Mouse (Mus musculus): Measurements from ENCODE around the gene Mchr1. TPM values are rescaled to one million over a fixed set of nuclear protein-coding genes. Genes with fewer than 3 reads are reported as not detected.

Mchr1 gene
- polyA plus RNA-seq, 1 experiment from 2014 or later: 0.49 TPM

DNA sequence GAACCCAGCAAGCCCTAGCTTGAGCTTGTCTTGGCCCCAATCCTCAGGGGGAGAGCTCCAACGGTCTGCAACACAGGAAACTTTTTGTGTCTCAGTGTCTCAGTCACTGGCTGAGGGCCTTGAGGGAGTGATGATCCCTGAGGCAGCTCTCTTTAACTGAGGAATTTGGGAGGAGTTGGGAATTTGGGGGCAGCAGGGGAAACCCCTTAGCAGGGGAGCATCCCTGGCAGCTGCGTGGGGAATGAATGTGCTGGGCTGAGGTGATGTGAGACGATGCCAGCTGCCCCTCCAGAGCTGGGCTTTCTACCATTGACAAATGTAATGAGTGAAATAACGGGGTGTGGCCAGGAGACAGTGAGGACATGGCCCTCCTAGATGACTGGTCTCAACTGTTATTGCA lies 39.9 kb upstream of the Mchr1 start:
- no peak overlapping the region for H3K4me2 ChIP-seq (ENCODE audit: low read depth, low read length, severe bottlenecking)
- WGBS: 70% methylated on average over 4 of the region's 4 CpGs
- no peaks in the 10 kb centered on the region for H3K4me1 ChIP-seq (replicated peaks; ENCODE audit: control insufficient read depth, insufficient read depth, low read length)
- H3K36me3 ChIP-seq (ENCODE audit: control insufficient read depth, insufficient read depth, low read length): no peaks in the 10 kb centered on the region
- no peak overlapping the region for H3K9ac ChIP-seq (ENCODE audit: low read length)
- no peak overlapping the region for H3K4me3 ChIP-seq (ENCODE audit: low read depth, low read length)
- DNase-seq (ENCODE audit: low spot score): no peak
- no peaks in the 10 kb centered on the region for H3K9me3 ChIP-seq (ENCODE audit: control insufficient read depth, low read length)
- H3K27me3 ChIP-seq (ENCODE audit: control insufficient read depth, insufficient read depth, low read length): no peaks in the 10 kb centered on the region
- ATAC-seq (replicated peaks; ENCODE audit: low FRiP score): no peak
- no peak overlapping the region for H3K27ac ChIP-seq (ENCODE audit: low read depth, low read length)

- H3K4me1 ChIP-seq (replicated peaks; ENCODE audit: control insufficient read depth, insufficient read depth, low read length): no peaks in the 10 kb centered on the region
- H3K9ac ChIP-seq (ENCODE audit: low read length): no peak overlapping the region
- no peaks in the 10 kb centered on the region for H3K9me3 ChIP-seq (ENCODE audit: control insufficient read depth, low read length)
- ATAC-seq (replicated peaks; ENCODE audit: low FRiP score) (no peak), DNase-seq (ENCODE audit: low spot score) (no peak)
- H3K4me3 ChIP-seq (ENCODE audit: low read depth, low read length): no peak overlapping the region
- H3K27ac ChIP-seq (ENCODE audit: low read depth, low read length): no peak overlapping the region
- no peaks in the 10 kb centered on the region for H3K27me3 ChIP-seq (ENCODE audit: control insufficient read depth, insufficient read depth, low read length)
- H3K36me3 ChIP-seq (ENCODE audit: control insufficient read depth, insufficient read depth, low read length): no peaks in the 10 kb centered on the region
- H3K4me2 ChIP-seq (ENCODE audit: low read depth, low read length, severe bottlenecking): no peak overlapping the region
- 89% methylated on average over 10 of the region's 10 CpGs for WGBS
Measured at GRCm38 (mm10) chr15:81197197-81197596, 38.1 kb upstream of the Mchr1 start.

DNA sequence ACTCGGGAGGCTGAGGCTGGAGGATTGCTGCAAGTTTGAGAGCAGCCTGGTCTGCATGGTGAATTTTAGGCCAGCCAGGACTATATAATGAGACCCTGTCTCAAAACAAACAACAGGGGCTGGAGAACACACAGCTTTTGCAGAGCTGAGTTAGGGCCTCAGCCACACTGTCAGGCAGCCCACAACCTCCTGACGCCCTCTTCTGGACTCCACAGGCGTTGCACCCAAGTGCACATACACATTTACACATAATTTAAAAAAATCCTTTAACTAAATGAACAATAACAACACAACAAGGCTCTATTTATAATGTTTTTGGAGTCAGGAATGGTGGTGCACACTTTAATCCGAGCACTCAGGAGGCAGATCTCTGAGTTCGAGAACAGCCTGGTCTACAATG lies 36.9 kb upstream of the Mchr1 start:
- H3K27ac ChIP-seq (ENCODE audit: low read depth, low read length): no peak overlapping the region
- no peak overlapping the region for H3K4me3 ChIP-seq (ENCODE audit: low read depth, low read length)
- DNase-seq (ENCODE audit: low spot score) (no peak), ATAC-seq (replicated peaks; ENCODE audit: low FRiP score) (no peak)
- H3K36me3 ChIP-seq (ENCODE audit: control insufficient read depth, insufficient read depth, low read length): no peaks in the 10 kb centered on the region
- WGBS: 97% methylated on average over 5 of the region's 5 CpGs
- H3K27me3 ChIP-seq (ENCODE audit: control insufficient read depth, insufficient read depth, low read length): no peaks in the 10 kb centered on the region
- no peak overlapping the region for H3K4me2 ChIP-seq (ENCODE audit: low read depth, low read length, severe bottlenecking)
- no peaks in the 10 kb centered on the region for H3K9me3 ChIP-seq (ENCODE audit: control insufficient read depth, low read length)
- no peak overlapping the region for H3K9ac ChIP-seq (ENCODE audit: low read length)
- H3K4me1 ChIP-seq (replicated peaks; ENCODE audit: control insufficient read depth, insufficient read depth, low read length): no peaks in the 10 kb centered on the region

DNA sequence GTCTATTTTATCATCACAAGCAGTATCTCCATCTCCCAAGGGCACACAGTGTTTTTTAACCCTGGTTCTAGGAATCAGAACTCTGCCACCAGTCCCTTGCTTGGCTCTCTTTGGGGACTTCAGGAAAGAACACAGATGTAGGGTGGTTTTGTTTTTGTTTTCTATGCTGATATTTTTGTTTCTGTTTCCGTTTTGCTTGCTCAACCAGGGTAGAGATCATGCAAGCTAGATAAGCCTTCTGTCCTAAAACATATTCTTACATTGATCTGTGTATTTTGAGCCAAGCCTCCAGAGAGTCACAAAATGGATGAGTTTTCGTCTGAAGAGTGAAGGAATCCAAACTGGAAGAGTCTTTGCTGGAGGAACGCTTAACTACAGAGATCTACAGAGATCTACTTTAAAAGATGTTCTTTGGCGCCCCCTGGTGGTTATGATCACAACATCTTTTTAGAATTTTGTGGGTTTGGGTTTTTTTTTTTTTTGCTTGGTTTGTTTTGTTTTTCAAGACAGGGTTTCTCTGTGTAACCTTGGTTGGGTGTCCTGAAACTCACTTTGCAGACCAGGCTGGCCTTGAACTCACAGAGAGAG lies 35.8 kb upstream of the Mchr1 start:
- ATAC-seq (replicated peaks; ENCODE audit: low FRiP score): no peak
- Histone ChIP-seq H3K4me3 (ENCODE audit: low read depth, low read length) (no peak overlapping the region), H3K4me1 (replicated peaks; ENCODE audit: control insufficient read depth, insufficient read depth, low read length) (no peaks in the 10 kb centered on the region), H3K4me2 (ENCODE audit: low read depth, low read length, severe bottlenecking) (no peak overlapping the region), H3K27ac (ENCODE audit: low read depth, low read length) (no peak overlapping the region), H3K9me3 (ENCODE audit: control insufficient read depth, low read length) (no peaks in the 10 kb centered on the region), H3K36me3 (ENCODE audit: control insufficient read depth, insufficient read depth, low read length) (no peaks in the 10 kb centered on the region), H3K9ac (ENCODE audit: low read length) (no peak overlapping the region), H3K27me3 (ENCODE audit: control insufficient read depth, insufficient read depth, low read length) (no peaks in the 10 kb centered on the region)
- DNase-seq (ENCODE audit: low spot score): peak; percentile 76
- WGBS: 25% methylated on average over 4 of the region's 4 CpGs

DNA sequence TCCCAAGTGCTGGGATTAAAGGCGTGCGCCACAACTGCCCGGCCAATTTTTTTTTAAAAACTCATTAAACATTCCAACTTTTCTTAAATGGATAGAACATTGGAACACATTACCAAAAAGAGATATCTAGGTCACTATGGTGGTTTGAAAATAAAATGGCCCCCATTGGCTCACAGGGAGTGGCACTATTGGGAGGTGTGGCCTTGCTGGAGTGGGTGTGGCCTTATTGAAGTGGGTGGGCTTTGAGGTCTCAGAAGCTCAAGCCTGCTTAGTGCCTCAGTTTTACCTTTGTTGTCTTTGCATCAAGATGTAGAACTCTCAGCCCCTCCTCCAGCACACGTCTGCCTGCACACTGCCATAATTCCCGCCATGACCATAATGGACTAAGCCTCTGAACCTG lies 32.8 kb upstream of the Mchr1 start:
- H3K27ac ChIP-seq (ENCODE audit: low read depth, low read length): no peak overlapping the region
- 95% methylated on average over 5 of the region's 5 CpGs for WGBS
- DNase-seq (ENCODE audit: low spot score): no peak

DNA sequence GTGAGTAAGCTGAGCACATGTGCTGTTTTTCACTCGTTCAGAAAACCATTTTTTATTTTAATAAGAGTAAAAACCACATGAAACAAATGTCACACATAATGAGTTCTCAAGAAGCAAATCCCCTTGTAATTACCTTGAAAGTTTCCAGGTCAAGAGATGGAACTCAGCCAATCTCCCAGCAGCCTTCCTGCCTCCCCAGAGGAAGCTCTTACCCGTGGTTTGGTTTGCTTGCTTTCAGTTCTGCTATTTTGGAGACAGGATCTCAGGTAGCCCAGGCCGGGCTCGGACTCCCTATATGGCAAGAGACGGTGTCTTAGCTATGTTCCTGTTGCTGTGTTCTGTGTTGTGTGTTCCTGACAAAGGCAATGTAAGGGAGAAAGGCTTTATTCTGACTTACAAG lies 24.8 kb upstream of the Mchr1 start:
- ATAC-seq (replicated peaks; ENCODE audit: low FRiP score): no peak
- WGBS: 76% methylated on average over 5 of the region's 5 CpGs

More for the DNA sequence above, 32.8 kb upstream of the Mchr1 start:
- no peak overlapping the region for H3K9ac ChIP-seq (ENCODE audit: low read length)
- no peak overlapping the region for H3K4me3 ChIP-seq (ENCODE audit: low read depth, low read length)
- H3K9me3 ChIP-seq (ENCODE audit: control insufficient read depth, low read length): no peaks in the 10 kb centered on the region
- H3K27me3 ChIP-seq (ENCODE audit: control insufficient read depth, insufficient read depth, low read length): no peaks in the 10 kb centered on the region
- no peaks in the 10 kb centered on the region for H3K36me3 ChIP-seq (ENCODE audit: control insufficient read depth, insufficient read depth, low read length)
- ATAC-seq (replicated peaks; ENCODE audit: low FRiP score): no peak
- no peak overlapping the region for H3K4me2 ChIP-seq (ENCODE audit: low read depth, low read length, severe bottlenecking)
- no peaks in the 10 kb centered on the region for H3K4me1 ChIP-seq (replicated peaks; ENCODE audit: control insufficient read depth, insufficient read depth, low read length)

DNA sequence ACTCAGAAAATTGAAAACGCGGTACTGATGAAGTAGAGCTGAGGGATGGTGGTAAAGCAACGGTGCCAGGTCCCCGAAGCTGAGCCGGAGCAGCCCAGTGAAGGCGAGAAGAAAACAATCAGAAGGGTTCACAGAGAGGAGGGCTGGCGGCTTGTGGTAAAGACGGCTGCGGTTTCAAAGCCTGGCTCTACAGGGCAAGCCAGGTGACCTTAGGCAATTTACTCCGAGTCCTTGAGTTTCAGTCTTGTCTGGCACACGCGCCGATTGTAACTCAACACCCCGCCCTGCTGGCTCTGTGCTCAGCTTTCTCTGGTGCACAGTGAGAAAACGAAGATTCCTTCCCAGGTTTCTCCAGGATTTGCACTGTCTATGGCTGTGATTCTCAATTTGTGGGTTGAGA lies 22.3 kb upstream of the Mchr1 start:
- Histone ChIP-seq H3K27me3 (ENCODE audit: control insufficient read depth, insufficient read depth, low read length) (no peaks in the 10 kb centered on the region), H3K27ac (ENCODE audit: low read depth, low read length) (no peak overlapping the region), H3K36me3 (ENCODE audit: control insufficient read depth, insufficient read depth, low read length) (no peaks in the 10 kb centered on the region), H3K9me3 (ENCODE audit: control insufficient read depth, low read length) (no peaks in the 10 kb centered on the region), H3K4me1 (replicated peaks; ENCODE audit: control insufficient read depth, insufficient read depth, low read length) (0 out of 2 replicates have a peak, but pooled peaks cover 2% of the 10 kb centered on the region), H3K4me3 (ENCODE audit: low read depth, low read length) (no peak overlapping the region), H3K9ac (ENCODE audit: low read length) (no peak overlapping the region), H3K4me2 (ENCODE audit: low read depth, low read length, severe bottlenecking) (no peak overlapping the region)
- ATAC-seq (replicated peaks; ENCODE audit: low FRiP score): no peak
- WGBS: 68% methylated on average over 15 of the region's 15 CpGs
- DNase-seq (ENCODE audit: low spot score): no peak

More for the DNA sequence above, 24.8 kb upstream of the Mchr1 start:
- Histone ChIP-seq H3K27ac (ENCODE audit: low read depth, low read length) (no peak overlapping the region), H3K4me1 (replicated peaks; ENCODE audit: control insufficient read depth, insufficient read depth, low read length) (0 out of 2 replicates have a peak, but pooled peaks cover 2% of the 10 kb centered on the region), H3K27me3 (ENCODE audit: control insufficient read depth, insufficient read depth, low read length) (no peaks in the 10 kb centered on the region), H3K9me3 (ENCODE audit: control insufficient read depth, low read length) (no peaks in the 10 kb centered on the region), H3K4me3 (ENCODE audit: low read depth, low read length) (no peak overlapping the region), H3K9ac (ENCODE audit: low read length) (no peak overlapping the region), H3K36me3 (ENCODE audit: control insufficient read depth, insufficient read depth, low read length) (no peaks in the 10 kb centered on the region), H3K4me2 (ENCODE audit: low read depth, low read length, severe bottlenecking) (no peak overlapping the region)
- DNase-seq (ENCODE audit: low spot score): no peak

- H3K9me3 ChIP-seq (ENCODE audit: control insufficient read depth, low read length): no peaks in the 10 kb centered on the region
- no peaks in the 10 kb centered on the region for H3K36me3 ChIP-seq (ENCODE audit: control insufficient read depth, insufficient read depth, low read length)
- no peak overlapping the region for H3K9ac ChIP-seq (ENCODE audit: low read length)
- no peak overlapping the region for H3K4me2 ChIP-seq (ENCODE audit: low read depth, low read length, severe bottlenecking)
- WGBS: 92% methylated on average over 19 of the region's 19 CpGs
- H3K4me1 ChIP-seq (replicated peaks; ENCODE audit: control insufficient read depth, insufficient read depth, low read length): 0 out of 2 replicates have a peak, but pooled peaks cover 2% of the 10 kb centered on the region
- no peak overlapping the region for H3K27ac ChIP-seq (ENCODE audit: low read depth, low read length)
- DNase-seq (ENCODE audit: low spot score) (no peak), ATAC-seq (replicated peaks; ENCODE audit: low FRiP score) (no peak)
- H3K27me3 ChIP-seq (ENCODE audit: control insufficient read depth, insufficient read depth, low read length): no peaks in the 10 kb centered on the region
- H3K4me3 ChIP-seq (ENCODE audit: low read depth, low read length): no peak overlapping the region
Measured at GRCm38 (mm10) chr15:81216906-81217653, 18.2 kb upstream of the Mchr1 start.

DNA sequence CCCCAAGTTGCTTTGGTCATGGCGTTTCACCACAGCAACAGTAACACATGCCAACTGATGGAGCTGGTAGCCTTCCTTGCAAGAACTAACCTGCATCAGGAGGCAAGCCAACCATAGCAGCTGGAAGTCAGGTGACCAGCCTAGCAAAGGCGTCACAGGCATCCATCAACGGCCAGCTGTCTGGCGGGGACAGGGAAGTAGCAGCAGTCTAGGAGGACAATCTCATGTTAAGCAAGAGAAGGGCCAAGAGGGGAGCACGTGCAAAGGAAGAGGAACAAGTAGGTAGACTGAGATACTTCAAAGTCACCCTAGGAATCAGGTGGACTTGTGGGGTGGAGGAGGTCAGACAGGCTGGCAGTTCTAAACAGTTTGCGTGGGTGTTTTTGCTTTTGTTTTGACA lies 16.2 kb upstream of the Mchr1 start:
- no peak for ATAC-seq (replicated peaks; ENCODE audit: low FRiP score)
- no peak overlapping the region for H3K9ac ChIP-seq (ENCODE audit: low read length)
- 83% methylated on average over 6 of the region's 6 CpGs for WGBS
- no peak overlapping the region for H3K27ac ChIP-seq (ENCODE audit: low read depth, low read length)
- no peaks in the 10 kb centered on the region for H3K4me1 ChIP-seq (replicated peaks; ENCODE audit: control insufficient read depth, insufficient read depth, low read length)
- H3K4me2 ChIP-seq (ENCODE audit: low read depth, low read length, severe bottlenecking): no peak overlapping the region
- no peaks in the 10 kb centered on the region for H3K36me3 ChIP-seq (ENCODE audit: control insufficient read depth, insufficient read depth, low read length)
- no peaks in the 10 kb centered on the region for H3K27me3 ChIP-seq (ENCODE audit: control insufficient read depth, insufficient read depth, low read length)
- DNase-seq (ENCODE audit: low spot score): no peak
- H3K4me3 ChIP-seq (ENCODE audit: low read depth, low read length): no peak overlapping the region
- no peaks in the 10 kb centered on the region for H3K9me3 ChIP-seq (ENCODE audit: control insufficient read depth, low read length)
